Mouse (Mus musculus) brown adipose tissue, adult 24 weeks (tissue): ENCODE results near the gene Ctnnb1. TPM values are rescaled to one million over a fixed set of nuclear protein-coding genes. Genes with fewer than 3 reads are reported as not detected.
"Not testable (repeated sequence)": the region's sequence is repeated elsewhere in the genome, so short reads cannot be mapped to it uniquely, and the experiment has no call there.

Source experiments
- H3K27ac ChIP-seq: fragments of 200-500 bp; replicated peaks from 2 replicates; pipeline ENCODE4 v1.5.1; 2012; ENCODE audit warnings: low read depth, mild to moderate bottlenecking, low read length
- H3K4me1 ChIP-seq: fragments of 200-500 bp; 2 replicates; pipeline ENCODE4 v1.6.1; 2012; ENCODE audit warnings: low read length, mixed read lengths; ENCODE audit not compliant: control insufficient read depth, insufficient read depth, insufficient read length
- H3K4me3 ChIP-seq: fragments of 200-500 bp; 2 replicates; pipeline ENCODE4 v1.5.1; 2012; ENCODE audit warnings: low read depth, mild to moderate bottlenecking, low read length, moderate library complexity; ENCODE audit not compliant: insufficient read depth
- polyA plus RNA-seq: library from polyadenylated mRNA; stranded (reverse); fragments of >200 nt; gene quantifications from 2 replicates; pipeline ENCODE4 v1.2.4, GENCODE M21; 2012; ENCODE audit not compliant: missing spikeins, insufficient read depth, insufficient read length

Ctnnb1 gene
- polyA plus RNA-seq, 1 experiment = 200 TPM

GRCm38 (mm10) chr9:120914429-120914828 lies 14.6 kb upstream of the Ctnnb1 start:
- H3K27ac ChIP-seq = peak overlapping the region; percentile 88
- no peak overlapping the region for H3K4me3 ChIP-seq
- peaks cover 13% of the 10 kb centered on the region for H3K4me1 ChIP-seq

GRCm38 (mm10) chr9:120914877-120915459 lies 14.0 kb upstream of the Ctnnb1 start:
- Histone ChIP-seq H3K4me3 (no peak overlapping the region; the same call in 1 of the 2 replicates), H3K27ac (peak overlapping the region; percentile 88), H3K4me1 (peaks cover 13% of the 10 kb centered on the region)

- H3K27ac ChIP-seq, H3K4me3 ChIP-seq: not testable (repeated sequence)
- peaks cover 13% of the 10 kb centered on the region for H3K4me1 ChIP-seq
Observed at GRCm38 (mm10) chr9:120917619-120918018, 11.4 kb upstream of the Ctnnb1 start.

GRCm38 (mm10) chr9:120918211-120918610 lies 10.8 kb upstream of the Ctnnb1 start:
- Histone ChIP-seq H3K4me3 (no peak overlapping the region), H3K4me1 (peaks cover 12% of the 10 kb centered on the region), H3K27ac (no peak overlapping the region)

GRCm38 (mm10) chr9:120918642-120919041 lies 10.4 kb upstream of the Ctnnb1 start:
- peaks cover 8% of the 10 kb centered on the region for H3K4me1 ChIP-seq
- H3K27ac ChIP-seq = no peak overlapping the region
- no peak overlapping the region for H3K4me3 ChIP-seq

GRCm38 (mm10) chr9:120919130-120919529 lies 9.9 kb upstream of the Ctnnb1 start:
- no peak overlapping the region for H3K27ac ChIP-seq
- no peak overlapping the region for H3K4me3 ChIP-seq
- H3K4me1 ChIP-seq = peaks cover 7% of the 10 kb centered on the region

- no peaks in the 10 kb centered on the region for H3K4me1 ChIP-seq
- no peak overlapping the region for H3K27ac ChIP-seq
- H3K4me3 ChIP-seq = no peak overlapping the region
Observed at GRCm38 (mm10) chr9:120926126-120926525, 2.9 kb upstream of the Ctnnb1 start.

- no peak overlapping the region for H3K27ac ChIP-seq
- H3K4me3 ChIP-seq = no peak overlapping the region
- no peaks in the 10 kb centered on the region for H3K4me1 ChIP-seq
Observed at GRCm38 (mm10) chr9:120926939-120927606, 1.9 kb upstream of the Ctnnb1 start.

- Histone ChIP-seq H3K4me3 (no peak overlapping the region), H3K4me1 (0 out of 2 replicates have a peak, but pooled peaks cover 2% of the 10 kb centered on the region), H3K27ac (no peak overlapping the region)
Observed at GRCm38 (mm10) chr9:120930021-120930420, 1.0 kb downstream of the Ctnnb1 start.

- Histone ChIP-seq H3K4me1 (0 out of 2 replicates have a peak, but pooled peaks cover 2% of the 10 kb centered on the region), H3K4me3 (no peak overlapping the region), H3K27ac (0 out of 2 replicates have a peak overlapping the region, but pooled peaks have one; percentile 52)
Observed at GRCm38 (mm10) chr9:120930811-120931210, 1.8 kb downstream of the Ctnnb1 start.

GRCm38 (mm10) chr9:120932371-120932770 lies 3.4 kb downstream of the Ctnnb1 start:
- Histone ChIP-seq H3K4me3 (no peak overlapping the region), H3K27ac (no peak overlapping the region)

GRCm38 (mm10) chr9:120932797-120933586 lies 4.0 kb downstream of the Ctnnb1 start:
- Histone ChIP-seq H3K4me1 (peaks cover 14% of the 10 kb centered on the region), H3K4me3 (peak overlapping the region; percentile 97), H3K27ac (peak overlapping the region; percentile 91)

More at GRCm38 (mm10) chr9:120932371-120932770, 3.4 kb downstream of the Ctnnb1 start:
- H3K4me1 ChIP-seq = peaks cover 8% of the 10 kb centered on the region

- H3K4me3 ChIP-seq = peak overlapping the region; percentile 100
- peaks cover 19% of the 10 kb centered on the region for H3K4me1 ChIP-seq
- H3K27ac ChIP-seq = peak overlapping the region; percentile 91
Observed at GRCm38 (mm10) chr9:120933587-120933885, 4.5 kb downstream of the Ctnnb1 start.

- Histone ChIP-seq H3K27ac (peak overlapping the region; percentile 81), H3K4me1 (peaks cover 20% of the 10 kb centered on the region), H3K4me3 (peak overlapping the region; percentile 100)
Observed at GRCm38 (mm10) chr9:120933886-120934758, 5.1 kb downstream of the Ctnnb1 start.
